Mouse (Mus musculus) gastrocnemius, adult 18-20 months (tissue): ENCODE data around the gene Rnf24. TPM values are rescaled to one million over a fixed set of nuclear protein-coding genes. Genes with fewer than 3 reads are reported as not detected.
A peak's percentile ranks its signal among the peaks of the same experiment; 100 is the strongest.

Experiments used
- DNase-seq: peaks from one replicate; pipeline ENCODE4 v3.0.0; 2021; ENCODE audit warnings: low spot score
- microRNA-seq: library from miRNA; unstranded; fragments of <30 nt; microRNA quantifications from one replicate; pipeline ENCODE4 v1.2.0, GENCODE M21; 2021
- total RNA-seq, 2 experiments: library from RNA; stranded (reverse); gene quantifications; 2 replicates each; pipeline ENCODE4 v1.2.3; 2021

Gene Rnf24
- total RNA-seq, 2 experiments from 2014 or later, result 1.6 to 1.9 TPM

DNA sequence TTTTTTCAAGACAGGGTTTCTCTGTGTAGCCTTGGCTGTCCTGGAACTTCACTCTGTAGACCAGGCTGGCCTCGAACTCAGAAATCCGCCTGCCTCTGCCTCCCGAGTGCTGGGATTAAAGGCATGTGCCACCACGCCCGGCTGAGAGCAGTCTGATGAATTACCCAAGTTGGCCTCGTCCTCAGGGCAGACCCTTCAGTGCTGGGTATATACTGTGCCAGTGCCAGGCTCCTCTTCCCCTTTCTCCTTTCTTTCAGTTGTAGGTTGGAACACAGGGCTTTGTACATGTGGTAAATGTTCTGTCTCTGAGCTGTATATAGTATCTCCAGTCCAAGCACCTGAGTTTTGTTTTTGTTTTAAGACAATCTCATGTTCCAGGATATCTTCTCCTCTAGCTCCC, 88.7 kb downstream of the Rnf24 start:
- no peak for DNase-seq

DNA sequence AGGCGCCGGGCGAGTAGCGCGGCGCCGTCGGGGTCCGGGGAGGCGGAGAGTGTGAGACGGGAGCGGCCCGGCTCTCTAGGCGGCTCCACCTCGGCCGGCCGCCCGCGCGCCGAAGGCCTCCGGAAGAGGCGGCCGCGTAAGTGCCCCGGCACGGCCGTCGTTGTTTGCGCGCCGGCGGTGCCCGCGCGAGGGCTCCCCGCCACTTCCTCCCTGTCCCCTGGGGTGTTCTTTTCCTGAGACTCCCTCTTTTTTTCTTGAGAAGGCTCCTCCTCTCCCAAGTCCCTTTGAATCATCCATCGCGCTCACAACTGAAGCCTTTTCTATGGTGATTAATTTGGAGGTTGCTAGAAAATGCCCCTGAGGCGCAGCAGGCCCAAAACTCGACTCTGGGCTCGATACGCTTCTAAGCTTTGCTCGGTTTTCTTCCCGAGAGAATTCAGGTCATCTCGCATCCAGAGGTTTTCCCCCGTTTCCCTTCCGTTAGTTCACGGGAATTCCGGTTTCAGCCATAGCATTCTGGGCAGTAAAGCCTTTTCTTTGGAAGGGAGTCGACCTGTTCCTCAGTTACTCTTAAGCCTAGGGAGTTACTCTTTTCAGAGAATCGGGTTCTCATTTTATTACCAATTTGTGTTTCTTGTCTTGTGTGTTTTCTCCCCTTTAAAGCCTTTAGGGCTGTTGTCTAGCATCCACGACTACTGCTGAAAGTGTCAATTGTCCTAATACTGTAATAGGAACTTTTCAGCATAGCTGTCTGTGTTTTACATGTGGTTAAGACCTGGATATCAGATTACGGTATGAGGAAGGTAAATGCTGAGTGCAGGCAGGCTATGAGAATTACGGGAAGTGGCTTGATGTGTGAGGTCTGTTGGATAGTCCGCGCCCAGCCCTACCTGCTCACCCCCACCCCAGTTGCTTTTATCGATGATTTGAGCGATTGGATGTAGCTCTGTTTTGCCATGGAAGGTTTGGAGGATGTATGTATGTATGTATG, 89.7 kb downstream of the Rnf24 start:
- no peak for DNase-seq

DNA sequence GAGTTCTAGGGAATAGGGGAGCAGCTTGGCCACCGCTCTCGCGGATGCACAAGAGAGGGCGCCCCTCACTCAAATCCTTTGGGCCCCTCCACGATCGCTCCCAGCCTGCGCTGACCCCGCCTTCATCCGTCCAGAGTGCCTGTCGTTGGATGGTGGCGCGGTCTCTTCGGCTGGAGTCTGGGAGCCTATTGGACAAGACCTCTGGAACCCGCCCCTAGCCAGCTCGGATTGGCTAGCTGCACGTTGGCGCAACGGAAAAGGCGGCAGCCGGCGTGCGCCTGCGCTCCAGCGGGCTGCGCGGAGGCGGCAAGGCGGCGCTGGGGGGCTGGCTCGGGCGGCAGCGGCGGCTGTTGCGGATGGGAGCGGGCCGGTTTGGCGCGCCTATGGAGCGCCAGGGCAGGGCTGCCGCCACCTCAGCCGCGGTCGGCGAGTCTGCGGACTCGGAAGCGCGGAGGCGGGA, 90.4 kb downstream of the Rnf24 start, which contains the start of gene Pank2:
Gene Pank2, plus strand, starts transcription at position 283 of the 460 bp plus-strand sequence.
- peak; percentile 98 for DNase-seq

DNA sequence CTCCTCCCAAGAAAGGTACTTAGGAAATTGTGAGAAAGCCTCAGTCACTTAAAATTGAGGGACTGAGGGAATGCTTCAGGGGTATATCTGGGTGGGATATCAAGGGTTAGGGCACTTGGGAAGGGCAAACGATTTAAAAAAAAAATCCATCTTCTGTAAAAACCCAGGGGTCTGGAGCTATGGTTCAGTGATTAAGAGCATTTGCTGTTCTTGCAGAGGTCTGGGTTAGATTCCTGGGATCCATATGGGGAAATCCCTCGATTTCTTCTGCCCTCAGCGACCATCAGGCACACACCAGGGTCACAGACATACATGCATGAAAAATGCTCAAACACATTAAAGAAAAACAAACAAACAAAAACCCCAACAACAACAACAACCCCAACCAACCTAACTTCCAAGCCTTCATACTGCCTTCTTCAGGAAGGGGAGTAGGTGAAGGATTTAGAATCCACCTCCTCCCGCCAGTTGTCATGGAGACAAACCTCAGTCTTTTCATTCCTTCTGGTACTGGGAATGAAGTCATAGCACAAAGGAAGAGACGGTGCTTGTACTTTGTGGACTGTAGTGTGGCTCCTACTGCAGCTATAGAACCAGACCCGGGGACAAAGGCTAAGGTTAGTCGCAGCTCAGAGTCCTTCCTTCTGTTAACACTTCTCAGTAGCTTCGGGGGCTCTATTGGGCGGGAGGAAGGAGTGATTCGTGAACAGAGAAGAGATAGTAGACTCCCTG, 91.0 kb downstream of the Rnf24 start:
- DNase-seq, result no peak

DNA sequence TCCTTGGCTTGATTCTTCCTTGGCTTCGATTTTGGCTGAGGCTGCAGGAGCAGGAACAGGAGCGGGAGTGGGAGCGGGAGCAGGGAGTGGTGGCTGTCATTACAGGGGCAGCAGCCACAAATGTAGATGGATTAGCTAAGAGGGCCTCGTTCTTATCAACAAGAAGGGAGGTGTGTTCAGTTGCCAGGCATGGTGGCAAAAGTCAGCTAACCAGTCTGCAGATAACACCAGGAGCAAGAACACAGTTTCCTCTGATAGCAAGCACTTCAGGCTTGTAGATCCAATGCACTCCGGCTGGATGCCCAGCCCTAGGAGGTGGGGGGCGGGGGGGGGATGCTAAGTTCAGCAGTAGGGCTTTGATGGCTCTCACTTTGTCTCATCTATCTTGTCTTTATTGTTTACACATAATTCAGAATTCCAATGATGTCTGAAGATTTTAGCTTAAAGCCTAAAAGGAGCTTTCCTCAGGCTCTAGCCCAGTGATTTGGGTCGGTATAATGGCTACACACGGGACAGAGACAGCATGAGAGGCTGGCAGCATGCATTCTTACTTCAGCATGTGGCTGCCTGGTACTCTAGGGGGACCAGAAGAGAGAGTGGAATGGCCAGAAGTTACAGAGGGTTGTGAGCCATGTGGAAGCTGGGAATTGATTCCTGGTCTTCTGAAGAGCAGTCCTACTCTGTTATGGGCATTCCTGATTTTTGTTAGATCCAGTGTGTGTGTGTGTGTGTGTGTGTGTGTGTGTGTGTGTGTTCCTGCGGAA, 92.0 kb downstream of the Rnf24 start:
- no peak for DNase-seq

DNA sequence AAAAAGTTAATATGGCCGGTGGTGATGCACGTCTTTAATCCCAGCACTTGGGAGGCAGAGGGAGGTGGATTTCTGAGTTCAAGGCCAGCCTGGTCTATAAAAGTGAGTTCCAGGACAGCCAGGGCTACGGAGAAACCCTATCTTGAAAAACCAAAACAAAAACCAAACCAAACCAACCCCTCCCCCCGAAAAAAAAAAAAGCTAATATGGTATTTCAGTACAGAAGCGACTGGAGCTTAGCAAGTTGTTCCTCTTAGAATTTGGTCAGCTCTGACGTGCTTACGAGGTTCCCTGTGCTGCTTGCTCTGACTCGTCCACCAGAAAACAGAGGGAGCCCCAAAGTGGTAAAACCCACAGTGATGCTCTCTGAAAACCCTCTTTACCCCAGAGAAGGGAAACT, 94.0 kb downstream of the Rnf24 start:
- DNase-seq, result no peak

DNA sequence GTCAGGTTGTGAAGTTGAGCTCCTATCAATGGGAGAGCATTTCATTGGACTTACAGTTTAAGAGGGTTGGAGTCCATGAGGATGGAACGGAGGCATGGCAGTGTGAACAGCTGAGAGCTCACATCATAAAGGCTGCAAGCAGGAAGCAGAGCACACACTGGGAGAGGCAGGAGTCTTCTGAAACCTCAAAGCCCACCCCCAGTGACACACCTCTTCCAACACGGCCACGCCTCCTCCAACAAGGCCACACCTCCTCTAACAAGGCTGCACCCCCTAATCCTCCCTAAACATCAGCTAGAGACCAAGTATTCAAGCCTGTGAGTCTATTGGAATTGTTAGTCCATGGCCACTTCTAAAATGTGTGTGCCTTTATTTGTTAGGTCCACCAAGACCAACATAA, 97.0 kb downstream of the Rnf24 start:
- no peak for DNase-seq

DNA sequence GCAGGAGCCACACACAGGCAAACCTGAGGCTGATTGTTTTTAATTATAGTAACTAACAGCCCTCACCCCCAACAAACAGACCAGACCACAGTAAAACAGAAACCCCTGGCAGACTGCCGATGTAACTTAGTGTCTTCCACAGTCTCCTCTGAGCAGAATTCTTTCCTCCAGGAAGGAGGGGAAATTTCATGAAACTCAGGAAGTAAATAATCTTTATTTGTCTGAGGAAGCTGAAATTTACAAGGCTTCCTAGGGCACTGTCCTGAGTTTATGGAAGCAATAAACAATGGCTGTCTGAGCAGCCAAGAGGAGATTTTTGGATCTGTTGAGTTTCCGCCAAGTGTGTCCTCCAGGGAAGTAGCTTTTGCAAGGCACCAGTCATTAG, 98.4 kb downstream of the Rnf24 start:
- DNase-seq, result no peak

DNA sequence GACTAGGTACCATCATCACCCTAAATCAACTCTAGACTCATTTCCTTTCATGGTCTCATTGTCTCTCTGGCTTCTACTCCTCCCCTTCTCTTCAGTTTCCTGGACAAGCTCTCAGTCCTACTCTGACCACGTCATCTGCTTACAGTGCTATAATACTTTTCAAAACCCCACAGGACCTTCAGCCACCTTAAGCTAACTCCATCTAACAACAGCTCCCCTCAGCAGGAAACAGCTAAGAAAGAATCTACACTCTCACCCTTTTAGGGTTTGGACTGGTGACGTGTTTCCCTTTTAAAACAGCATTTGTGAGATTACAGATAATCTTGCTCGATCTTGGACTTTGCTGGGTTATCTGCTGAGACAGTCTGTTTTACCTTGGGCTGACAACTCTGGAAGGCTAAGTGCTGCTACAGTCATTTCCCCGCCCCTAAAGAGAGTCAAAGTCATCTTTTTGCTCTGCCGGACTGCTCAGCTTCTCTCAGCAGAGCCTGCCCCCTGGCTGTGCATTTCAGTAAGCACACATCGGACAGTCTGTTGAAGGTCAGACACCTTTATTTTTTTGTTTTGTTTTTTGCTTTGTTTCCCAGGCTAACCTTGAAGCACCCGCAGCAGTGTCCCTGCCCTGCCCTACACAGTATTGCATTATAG, 98.9 kb downstream of the Rnf24 start:
- DNase-seq, result peak; percentile 63

Small RNA genes within 50 kb of the gene (microRNA-seq; reads per million reads assigned to microRNA genes)
- gene Mir103-2, result 11.3 reads per million, percentile 26 among the genes with 10 or more reads in this experiment

Other genes with a start within 250 kb of the Rnf24 start
- gene Hspa12b, start 225.6 kb downstream of the Rnf24 start, total RNA-seq, result 10 to 100 TPM in 1 of 2 experiments, 1 to 10 TPM in 1; 8.9 to 14.9 TPM
- gene Gm11037, start 219.4 kb downstream of the Rnf24 start, total RNA-seq, result not detected
- gene 1700037H04Rik, start 192.8 kb downstream of the Rnf24 start, total RNA-seq, result 1 to 10 TPM; 4.2 to 4.3 TPM
- 10 to 100 TPM; 67.4 to 72.2 TPM for gene Cenpb, start 172.8 kb downstream of the Rnf24 start, total RNA-seq
- under 1 TPM; 0.78 to 0.95 TPM for gene Cdc25b, start 165.9 kb downstream of the Rnf24 start, total RNA-seq
- 1 to 10 TPM in 1 of 2 experiments, under 1 TPM in 1; 0.84 to 1.4 TPM for gene Spef1, start 165.6 kb downstream of the Rnf24 start, total RNA-seq
- 10 to 100 TPM; 15.8 to 20.2 TPM for gene Ap5s1, start 145.8 kb downstream of the Rnf24 start, total RNA-seq
- 10 to 100 TPM; 41.4 to 43.7 TPM for gene Mavs, start 118.8 kb downstream of the Rnf24 start, total RNA-seq
- 10 to 100 TPM; 18.5 to 24.6 TPM for gene Pank2, start 90.4 kb downstream of the Rnf24 start, total RNA-seq
- 100 to 1,000 TPM in 1 of 2 experiments, 10 to 100 TPM in 1; 86.0 to 120 TPM for gene Smox, start 138.6 kb upstream of the Rnf24 start, total RNA-seq
- gene Adra1d, start 209.4 kb upstream of the Rnf24 start, total RNA-seq, result under 1 TPM; 0.50 to 0.88 TPM